Mouse (Mus musculus): ENCODE measurements around the gene Cuedc1.

Gene Cuedc1

GRCm38 (mm10) chr11:88098021-88098729 is at the start of gene Cuedc1:
TSS of gene Cuedc1 (plus strand) at chr11:88098058.
- no peak for DNase-seq (ENCODE audit: low spot score)

- no peak for DNase-seq (ENCODE audit: low spot score)
Measured at GRCm38 (mm10) chr11:88048961-88049670, 48.7 kb upstream of the Cuedc1 start.

GRCm38 (mm10) chr11:88049732-88050131 is 48.1 kb upstream of the Cuedc1 start:
- DNase-seq (ENCODE audit: low spot score): no peak

- DNase-seq (ENCODE audit: low spot score): no peak
Measured at GRCm38 (mm10) chr11:88052638-88053037, 45.2 kb upstream of the Cuedc1 start.

GRCm38 (mm10) chr11:88053821-88054220 is 44.0 kb upstream of the Cuedc1 start:
- no peak for DNase-seq (ENCODE audit: low spot score)

- no peak for DNase-seq (ENCODE audit: low spot score)
Measured at GRCm38 (mm10) chr11:88054589-88054988, 43.3 kb upstream of the Cuedc1 start.

- no peak for DNase-seq (ENCODE audit: low spot score)
Measured at GRCm38 (mm10) chr11:88055777-88056176, 42.1 kb upstream of the Cuedc1 start.

DNA sequence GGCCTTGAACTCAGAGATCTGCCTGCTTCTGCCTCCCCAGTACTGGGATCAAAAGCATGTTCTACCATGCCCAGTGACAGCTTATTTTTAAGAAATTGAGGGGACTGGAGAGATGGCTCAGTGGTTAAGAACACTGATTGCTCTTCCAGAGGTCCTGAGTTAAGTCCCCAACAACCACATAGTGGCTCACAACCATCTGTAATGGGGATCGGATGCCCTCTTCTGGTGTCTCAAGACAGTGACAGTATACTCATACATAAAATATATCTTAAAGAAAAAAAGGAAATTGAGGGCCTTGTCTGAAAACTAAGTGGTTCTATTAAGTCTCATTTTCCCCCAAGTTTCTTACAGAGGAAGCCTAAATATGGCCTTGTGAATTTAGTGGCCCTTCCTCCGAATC is 40.1 kb upstream of the Cuedc1 start:
- DNase-seq (ENCODE audit: low spot score): no peak

- DNase-seq (ENCODE audit: low spot score): no peak
Measured at GRCm38 (mm10) chr11:88059141-88059540, 38.7 kb upstream of the Cuedc1 start.

DNA sequence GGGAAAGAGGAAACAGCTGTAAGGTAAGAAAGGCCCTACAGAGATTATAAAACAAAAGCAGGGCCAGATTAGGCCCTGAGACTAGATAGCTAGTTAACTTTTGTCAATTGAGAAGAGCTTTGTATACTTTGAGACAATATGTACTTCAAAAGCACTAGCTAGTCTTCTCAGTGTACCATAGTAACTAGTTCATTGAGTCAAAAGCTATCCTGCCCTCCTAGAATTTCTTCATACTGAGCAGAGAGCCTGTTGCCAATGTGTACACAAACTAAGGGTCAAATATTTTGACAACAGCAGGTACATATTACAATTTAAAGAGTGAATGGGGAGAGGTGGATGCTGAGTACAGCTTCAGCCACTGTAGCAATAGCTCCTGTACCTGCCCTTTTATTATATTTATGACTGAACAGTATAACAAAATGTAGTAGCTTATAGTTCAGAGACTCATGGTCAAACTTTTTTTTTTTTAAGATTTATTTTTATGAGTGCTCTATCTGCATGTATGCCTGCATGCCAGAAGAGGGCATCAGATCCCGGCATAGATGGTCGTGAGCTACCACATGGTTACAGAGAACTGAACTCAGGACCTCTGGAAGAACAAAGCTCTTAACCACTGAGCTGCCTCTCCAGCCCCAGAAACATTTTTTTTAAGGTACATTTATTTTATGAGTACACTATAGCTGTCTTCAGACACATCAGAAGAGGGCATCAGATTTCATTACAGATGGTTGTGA is 35.8 kb upstream of the Cuedc1 start:
- DNase-seq (ENCODE audit: low spot score): no peak

DNA sequence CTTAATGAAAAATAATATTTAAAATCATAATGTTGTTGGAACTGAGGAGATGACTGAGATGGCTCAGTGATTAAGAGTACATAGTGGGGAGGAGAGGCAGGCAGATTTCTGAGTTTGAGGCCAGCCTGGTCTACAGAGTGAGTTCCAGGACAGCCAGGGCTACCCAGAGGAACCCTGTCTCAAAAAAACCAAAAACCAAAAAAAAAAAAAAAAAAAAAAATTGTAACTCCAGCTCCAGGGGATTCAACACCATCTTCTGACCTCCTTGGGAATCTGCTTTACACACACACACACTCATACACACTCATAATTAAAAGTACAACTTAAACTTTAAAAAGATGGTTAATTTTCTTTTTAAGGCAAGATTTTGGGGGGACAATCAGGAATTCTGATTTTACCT is 32.1 kb upstream of the Cuedc1 start:
- DNase-seq (ENCODE audit: low spot score): no peak

- DNase-seq (ENCODE audit: low spot score): no peak
Measured at GRCm38 (mm10) chr11:88067191-88067585, 30.7 kb upstream of the Cuedc1 start.

DNA sequence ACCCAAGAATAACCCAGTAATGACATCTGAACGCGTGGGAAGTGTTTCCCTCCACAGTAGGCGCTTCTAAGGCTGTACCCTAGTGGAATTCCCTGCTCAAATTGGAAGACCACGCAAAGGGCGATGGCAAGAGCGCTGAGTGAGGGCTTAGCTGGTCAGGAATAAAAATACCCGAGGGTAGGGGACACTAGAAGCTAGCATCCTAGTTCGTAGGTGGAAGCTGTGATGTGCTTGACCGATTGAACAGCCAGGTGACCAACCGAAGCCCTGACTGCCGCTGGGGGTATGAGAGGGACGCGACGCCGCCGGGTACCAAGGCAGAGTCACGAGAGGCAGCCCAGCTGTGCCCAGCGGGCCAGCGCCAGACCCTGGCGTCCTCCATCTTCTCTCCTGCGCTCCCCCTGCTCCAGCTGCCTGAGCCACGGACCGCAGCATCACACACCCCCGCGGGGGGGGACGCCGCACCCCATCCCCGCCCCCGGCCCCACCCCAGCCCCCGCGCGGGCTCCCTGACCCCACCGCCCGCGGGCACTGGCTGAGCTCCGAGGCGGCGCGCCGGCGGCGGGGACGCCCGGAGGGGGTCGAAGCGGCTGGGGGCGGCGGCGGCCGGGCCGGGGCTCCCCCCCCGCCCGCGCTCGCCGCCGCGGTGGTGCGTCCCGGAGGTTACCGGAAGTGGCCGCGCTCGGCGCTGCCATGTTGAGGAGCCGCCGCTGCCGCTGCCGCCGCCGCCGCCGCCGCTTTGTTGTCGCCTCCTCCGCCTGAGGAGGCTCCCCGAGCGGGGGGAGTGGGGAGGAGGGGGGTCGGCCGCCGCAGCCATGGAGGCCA is 30.1 kb upstream of the Cuedc1 start, which contains the start of gene Vezf1:
TSS of gene Vezf1 (plus strand) at position 694 of the 825 bp plus-strand sequence.
- peak; percentile 82 for DNase-seq (ENCODE audit: low spot score)

- peak; percentile 78 for DNase-seq (ENCODE audit: low spot score)
Measured at GRCm38 (mm10) chr11:88068411-88069245, 29.2 kb upstream of the Cuedc1 start.

GRCm38 (mm10) chr11:88069246-88069570 is 28.6 kb upstream of the Cuedc1 start:
- no peak for DNase-seq (ENCODE audit: low spot score)

GRCm38 (mm10) chr11:88070392-88070791 is 27.5 kb upstream of the Cuedc1 start:
- DNase-seq (ENCODE audit: low spot score): no peak

- DNase-seq (ENCODE audit: low spot score): no peak
Measured at GRCm38 (mm10) chr11:88071113-88071512, 26.7 kb upstream of the Cuedc1 start.

GRCm38 (mm10) chr11:88073343-88073875 is 24.4 kb upstream of the Cuedc1 start:
- no peak for DNase-seq (ENCODE audit: low spot score)

GRCm38 (mm10) chr11:88075701-88076100 is 22.2 kb upstream of the Cuedc1 start:
- no peak for DNase-seq (ENCODE audit: low spot score)

DNA sequence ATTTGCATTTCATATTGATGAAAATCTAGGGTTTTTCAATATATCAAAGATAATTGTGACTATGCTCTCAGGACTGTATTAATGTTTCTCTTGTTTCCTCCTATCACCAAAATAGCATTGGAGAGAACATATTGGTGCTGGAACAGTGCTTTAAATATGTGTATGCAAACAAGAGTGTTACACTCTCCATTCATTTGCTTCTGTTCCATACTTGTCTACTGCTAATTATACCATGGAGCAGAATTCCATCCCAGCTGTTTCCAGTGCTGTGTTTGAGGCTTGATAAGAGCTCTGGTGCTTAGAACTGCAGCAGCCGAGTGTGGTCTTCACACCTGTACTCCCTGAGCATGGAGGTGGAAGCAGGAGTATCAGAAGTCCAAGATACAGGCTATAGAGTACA is 21.5 kb upstream of the Cuedc1 start:
- no peak for DNase-seq (ENCODE audit: low spot score)

- no peak for DNase-seq (ENCODE audit: low spot score)
Measured at GRCm38 (mm10) chr11:88083699-88084098, 14.2 kb upstream of the Cuedc1 start.

All from ovary, postnatal 36 days (tissue).